Mouse (Mus musculus): ENCODE measurements around the gene Thap8.

GRCm38 (mm10) chr7:30318142-30318541, 38.2 kb downstream of the Thap8 start:
- TF ChIP-seq GATA1 (IDR thresholded peaks at IDR 0.05; ENCODE audit: borderline replicate concordance, low read length) (no peak), FLI1 (IDR thresholded peaks at IDR 0.05; ENCODE audit: low read length) (no peak)
